Mouse (Mus musculus) CH12.LX (cell line): ENCODE data around the gene Gm49416. TPM values are rescaled to one million over a fixed set of nuclear protein-coding genes. Genes with fewer than 3 reads are reported as not detected.
A peak's percentile ranks its signal among the peaks of the same experiment; 100 is the strongest.
"Not testable (repeated sequence)": the region's sequence is repeated elsewhere in the genome, so short reads cannot be mapped to it uniquely, and the experiment has no call there.

ENCODE experiments used
- DNase-seq: peaks from one replicate; pipeline ENCODE4 v3.0.0-alpha.2; 2013; ENCODE audit errors: extremely low read depth
- H3K27ac ChIP-seq: 2 replicates; pipeline ENCODE4 v1.5.1; 2012; ENCODE audit warnings: low read depth, mild to moderate bottlenecking, control low read depth, moderate library complexity; ENCODE audit not compliant: insufficient read depth
- H3K27me3 ChIP-seq: replicated peaks from 2 replicates; pipeline ENCODE3; 2012; ENCODE audit warnings: inconsistent platforms
- H3K36me3 ChIP-seq, 2 experiments: replicated peaks in 1 of 2; 2 replicates each; pipeline versions ENCODE3 to v1.6.1; 2012; ENCODE audit warnings: inconsistent platforms in 1 of 2, low read length in 1 of 2, mild to moderate bottlenecking in 1 of 2, mixed read lengths in 1 of 2, moderate library complexity in 1 of 2; ENCODE audit not compliant: control insufficient read depth in 1 of 2, insufficient read depth in 1 of 2
- H3K4me1 ChIP-seq, 2 experiments: 2 replicates each; pipeline ENCODE4 v1.6.1; 2012; ENCODE audit warnings: inconsistent platforms in 1 of 2, moderate library complexity in 1 of 2; ENCODE audit not compliant: insufficient read depth in 2 of 2, control insufficient read depth in 1 of 2
- H3K4me2 ChIP-seq: 2 replicates; pipeline ENCODE4 v1.6.1; 2012; ENCODE audit warnings: low read depth, mild to moderate bottlenecking, control low read depth; ENCODE audit not compliant: poor library complexity, insufficient read depth, severe bottlenecking
- H3K4me3 ChIP-seq, 3 experiments: fragments of 150-350 bp in 1 of 3; sonication (generic) in 1 of 3; replicated peaks in 1 of 3; 2 replicates each; pipeline versions ENCODE3 to v1.5.1; 2011 to 2012; ENCODE audit warnings: low read depth in 2 of 3, low read length in 2 of 3, mild to moderate bottlenecking in 2 of 3, moderate library complexity in 2 of 3, control low read depth in 1 of 3, improper control_type of control experiment in 1 of 3, inconsistent platforms in 1 of 3, mixed read lengths in 1 of 3; ENCODE audit not compliant: poor library complexity in 1 of 3
- H3K79me2 ChIP-seq: replicated peaks from 2 replicates; pipeline ENCODE4 v1.6.1; 2012; ENCODE audit warnings: mild to moderate bottlenecking, moderate library complexity; ENCODE audit not compliant: control insufficient read depth, poor library complexity, insufficient read depth, severe bottlenecking; ENCODE audit errors: extremely low read depth
- H3K9ac ChIP-seq: 2 replicates; pipeline ENCODE4 v1.6.1; 2012; ENCODE audit warnings: low read depth, mild to moderate bottlenecking, control low read depth, moderate library complexity; ENCODE audit not compliant: insufficient read depth
- H3K9me3 ChIP-seq: replicated peaks from 2 replicates; pipeline ENCODE3; 2012; ENCODE audit warnings: low read length, inconsistent platforms, mixed read lengths
- CHD1 ChIP-seq: IDR thresholded peaks from 2 replicates; pipeline ENCODE4 v1.6.1; 2012; ENCODE audit warnings: low read depth, low read length, improper control_type of control experiment, inconsistent platforms
- CTCF ChIP-seq, 2 experiments: IDR thresholded peaks in 1 of 2; conservative IDR thresholded peaks in 1 of 2; 2 replicates each; pipeline ENCODE4 v1.5.1; 2011 to 2012; ENCODE audit warnings: low read depth in 2 of 2, low read length in 2 of 2, improper control_type of control experiment in 1 of 2, inconsistent platforms in 1 of 2, mild to moderate bottlenecking in 1 of 2, moderate library complexity in 1 of 2
- E2F4 ChIP-seq: IDR thresholded peaks from 2 replicates; pipeline ENCODE4 v1.6.1; 2011; ENCODE audit warnings: low read depth, low read length, improper control_type of control experiment; ENCODE audit not compliant: insufficient replicate concordance
- GABPA ChIP-seq: IDR thresholded peaks from 2 replicates; pipeline ENCODE4 v1.6.1; 2012; ENCODE audit warnings: low read depth, low read length, improper control_type of control experiment, inconsistent platforms; ENCODE audit not compliant: insufficient replicate concordance
- IRF4 ChIP-seq: IDR thresholded peaks from 2 replicates; pipeline ENCODE4 v1.6.1; 2014; ENCODE audit warnings: low read depth, mild to moderate bottlenecking, inconsistent platforms, low read length, improper control_type of control experiment
- JUN ChIP-seq: IDR thresholded peaks from 2 replicates; pipeline ENCODE4 v1.6.1; 2011; ENCODE audit warnings: low read depth, mild to moderate bottlenecking, low read length, improper control_type of control experiment, moderate library complexity; ENCODE audit not compliant: insufficient read depth
- JUND ChIP-seq: conservative IDR thresholded peaks from 2 replicates; pipeline ENCODE4 v1.6.1; 2011; ENCODE audit warnings: low read depth, low read length, improper control_type of control experiment
- MAFK ChIP-seq: IDR thresholded peaks from 2 replicates; pipeline ENCODE4 v1.6.1; 2011; ENCODE audit warnings: low read length, improper control_type of control experiment; ENCODE audit not compliant: insufficient replicate concordance
- MXI1 ChIP-seq: IDR thresholded peaks from 2 replicates; pipeline ENCODE4 v1.6.1; 2011; ENCODE audit warnings: mild to moderate bottlenecking, low read depth, low read length, improper control_type of control experiment
- NRF1 ChIP-seq: IDR thresholded peaks from 2 replicates; pipeline ENCODE4 v1.6.1; 2014; ENCODE audit warnings: low read depth, mild to moderate bottlenecking, inconsistent platforms, low read length, improper control_type of control experiment, moderate library complexity
- POLR2AphosphoS2 ChIP-seq: IDR thresholded peaks from 2 replicates; pipeline ENCODE4 v1.6.1; 2011; ENCODE audit warnings: low read depth, low read length, improper control_type of control experiment
- RCOR1 ChIP-seq: conservative IDR thresholded peaks from 2 replicates; pipeline ENCODE4 v1.6.1; 2012; ENCODE audit warnings: low read depth, mild to moderate bottlenecking, inconsistent platforms, low read length, improper control_type of control experiment
- TCF12 ChIP-seq: IDR thresholded peaks from 2 replicates; pipeline ENCODE4 v1.6.1; 2014; ENCODE audit warnings: low read depth, mild to moderate bottlenecking, inconsistent platforms, low read length, improper control_type of control experiment
- USF1 ChIP-seq: IDR thresholded peaks from 2 replicates; pipeline ENCODE4 v1.6.1; 2014; ENCODE audit warnings: low read depth, mild to moderate bottlenecking, inconsistent platforms, low read length, improper control_type of control experiment
- USF2 ChIP-seq: conservative IDR thresholded peaks from 2 replicates; pipeline ENCODE4 v1.6.1; 2011; ENCODE audit warnings: low read depth, low read length, improper control_type of control experiment
- ZKSCAN1 ChIP-seq: IDR thresholded peaks from 2 replicates; pipeline ENCODE4 v1.6.1; 2012; ENCODE audit warnings: low read depth, inconsistent platforms, low read length, improper control_type of control experiment, borderline replicate concordance
- ZMIZ1 ChIP-seq: IDR thresholded peaks from 2 replicates; pipeline ENCODE4 v1.6.1; 2012; ENCODE audit warnings: low read depth, mild to moderate bottlenecking, inconsistent platforms, low read length, improper control_type of control experiment
- ZNF384 ChIP-seq: IDR thresholded peaks from 2 replicates; pipeline ENCODE4 v1.6.1; 2012; ENCODE audit warnings: low read depth, low read length, improper control_type of control experiment, inconsistent platforms
- dilution Hi-C: fragments of 300-500 bp; cut with MboI; formaldehyde crosslinking; loops from 2 replicates; pipeline ENCODE4 v1.14.3; 2020; ENCODE audit warnings: low sequenced_read_pairs; ENCODE audit not compliant: extremely low pct_unique_long_range_greater_than_20kb, extremely low pct_ligation_motif_present
- in situ Hi-C: fragments of 300-500 bp; cut with MboI; formaldehyde crosslinking; loops from 3 replicates; pipeline ENCODE4 v1.14.3; 2019; ENCODE audit warnings: low sequenced_read_pairs, low pct_ligation_motif_present, low pct_unique_long_range_greater_than_20kb, mixed read lengths
- polyA plus RNA-seq: library from polyadenylated mRNA; unstranded; fragments of >175 nt; gene quantifications from 2 replicates; pipeline ENCODE4 v1.2.1, GENCODE M21; 2012; ENCODE audit warnings: low read depth; ENCODE audit not compliant: insufficient read length
- total RNA-seq, 2 experiments: library from RNA; depleted of rRNA; stranded (reverse); fragments of 300-350 nt in 1 of 2; fragments of >200 nt in 1 of 2; gene quantifications; 2 replicates each; pipeline ENCODE4 v1.2.3; 2012 to 2014

Gene Gm49416
- total and polyA plus RNA-seq, 3 experiments: 11.1 TPM; not detected in 2

- no peak overlapping the region for H3K4me2 ChIP-seq
- no peaks in the 10 kb centered on the region for H3K27me3 ChIP-seq
- dilution Hi-C loops: no loop called here
- no peaks in the 10 kb centered on the region for H3K36me3 ChIP-seq
- no peaks in the 10 kb centered on the region for H3K9me3 ChIP-seq
- TF ChIP-seq CTCF (conservative IDR thresholded peaks at IDR 0.05 in 1 of 2, IDR thresholded peaks at IDR 0.05 in 1 of 2; ENCODE audit: low read depth in 2 of 2, low read length in 2 of 2): peak in 1 of 2 experiments; percentile 34; a peak in 2 of 4 replicates
- TF ChIP-seq IRF4: no peak
- in situ Hi-C loops: no loop called here
- no peaks in the 10 kb centered on the region; a peak in 1 of 4 replicates for H3K4me1 ChIP-seq
- DNase-seq: no peak
- no peak overlapping the region for H3K9ac ChIP-seq
- no peak overlapping the region for H3K27ac ChIP-seq
- H3K79me2 ChIP-seq: no peaks in the 10 kb centered on the region
- H3K4me3 ChIP-seq: no peak overlapping the region
Observed at GRCm38 (mm10) chr19:8864265-8864664, 24.5 kb upstream of the Gm49416 start.

DNA sequence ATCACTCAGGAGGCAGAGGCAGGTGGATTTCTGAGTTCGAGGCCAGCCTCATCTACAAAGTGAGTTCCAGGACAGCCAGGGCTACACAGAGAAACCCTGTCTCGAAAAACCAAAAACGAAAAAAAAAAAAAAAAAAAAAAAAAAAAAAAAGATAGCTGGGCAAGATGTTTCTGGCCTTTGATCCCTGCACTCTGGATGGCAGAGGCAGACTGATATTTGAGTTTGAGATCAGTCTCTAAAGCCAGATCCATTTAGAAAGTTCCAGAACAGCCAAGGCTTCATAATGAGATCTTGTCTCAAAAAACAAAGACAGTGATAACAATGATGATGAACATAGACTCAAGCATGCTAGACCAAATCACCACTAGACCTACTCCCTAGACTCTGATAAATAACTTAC, 18.3 kb upstream of the Gm49416 start:
- dilution Hi-C loops, H3K9me3 ChIP-seq, in situ Hi-C loops, DNase-seq, H3K27ac ChIP-seq, H3K27me3 ChIP-seq: not testable (repeated sequence)
- Histone ChIP-seq H3K4me1 (peaks cover 2 to 16% of the 10 kb centered on the region in 2 experiments; a peak in 2 of 4 replicates), H3K79me2 (peaks cover 19% of the 10 kb centered on the region), H3K36me3 (peaks cover 19 to 28% of the 10 kb centered on the region in 2 experiments), H3K4me2 (peak overlapping the region; percentile 92; the same call in 1 of the 2 replicates), H3K4me3 (peak overlapping the region in 2 of 3 experiments; percentile 87 to 97), H3K9ac (peak overlapping the region; percentile 95)
- peak; percentile 40; the same call in 1 of the 2 replicates for TF ChIP-seq ZNF384

- H3K4me1 ChIP-seq: peaks cover 2 to 16% of the 10 kb centered on the region in 2 experiments; a peak in 2 of 4 replicates
- no peak overlapping the region for H3K27ac ChIP-seq
- H3K9me3 ChIP-seq: no peaks in the 10 kb centered on the region
- H3K4me3 ChIP-seq: peak overlapping the region; percentile 73 to 97 (median 87)
- DNase-seq: no peak
- dilution Hi-C loops (no loop called here), in situ Hi-C loops (no loop called here)
- peaks cover 19% of the 10 kb centered on the region for H3K79me2 ChIP-seq
- peaks cover 21 to 31% of the 10 kb centered on the region in 2 experiments for H3K36me3 ChIP-seq
- no peaks in the 10 kb centered on the region for H3K27me3 ChIP-seq
- H3K9ac ChIP-seq: peak overlapping the region; percentile 95
- peak overlapping the region; percentile 92 for H3K4me2 ChIP-seq
- TF ChIP-seq ZKSCAN1 (no peak), USF2 (no peak), JUND (no peak), E2F4 (no peak), USF1 (no peak), CHD1 (no peak), JUN (no peak), POLR2AphosphoS2 (no peak), MXI1 (no peak), TCF12 (no peak), MAFK (no peak), ZNF384 (no peak), RCOR1 (no peak), GABPA (no peak), NRF1 (no peak), ZMIZ1 (no peak), CTCF (conservative IDR thresholded peaks at IDR 0.05 in 1 of 2, IDR thresholded peaks at IDR 0.05 in 1 of 2; ENCODE audit: low read depth in 2 of 2, low read length in 2 of 2) (no peak)
- TF ChIP-seq, all 38 proteins: peak for 0
Observed at GRCm38 (mm10) chr19:8870838-8871237, 17.9 kb upstream of the Gm49416 start.
